Mouse (Mus musculus): Measurements from ENCODE around the gene B4galnt1.
A peak's percentile ranks its signal among the peaks of the same experiment; 100 is the strongest.

B4galnt1 gene

DNA sequence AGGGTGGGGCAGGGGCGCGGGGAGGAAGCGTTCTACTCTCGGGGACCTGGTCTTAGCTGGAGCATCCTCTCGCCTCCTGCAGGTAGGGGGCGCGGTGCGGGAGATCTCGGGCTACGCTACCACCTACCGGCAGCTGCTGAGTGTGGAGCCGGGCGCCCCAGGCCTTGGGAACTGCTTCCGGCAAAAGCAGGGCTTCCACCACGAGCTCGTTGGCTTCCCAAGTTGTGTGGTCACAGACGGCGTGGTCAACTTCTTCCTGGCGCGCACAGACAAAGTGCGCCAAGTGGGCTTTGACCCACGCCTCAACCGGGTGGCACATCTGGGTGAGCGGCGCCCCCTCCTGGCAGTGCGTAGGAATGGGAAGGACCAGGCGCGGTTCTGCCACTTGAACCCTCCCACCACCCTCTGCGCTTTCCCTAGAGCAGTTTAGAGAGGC, 5.8 kb downstream of the B4galnt1 start:
- peak; percentile 65 to 69 for DNase-seq (ENCODE audit: low spot score in 2 of 2)

- no peak for DNase-seq (ENCODE audit: low spot score in 2 of 2)
Observed at GRCm38 (mm10) chr10:127171631-127172200, 6.7 kb downstream of the B4galnt1 start.

DNA sequence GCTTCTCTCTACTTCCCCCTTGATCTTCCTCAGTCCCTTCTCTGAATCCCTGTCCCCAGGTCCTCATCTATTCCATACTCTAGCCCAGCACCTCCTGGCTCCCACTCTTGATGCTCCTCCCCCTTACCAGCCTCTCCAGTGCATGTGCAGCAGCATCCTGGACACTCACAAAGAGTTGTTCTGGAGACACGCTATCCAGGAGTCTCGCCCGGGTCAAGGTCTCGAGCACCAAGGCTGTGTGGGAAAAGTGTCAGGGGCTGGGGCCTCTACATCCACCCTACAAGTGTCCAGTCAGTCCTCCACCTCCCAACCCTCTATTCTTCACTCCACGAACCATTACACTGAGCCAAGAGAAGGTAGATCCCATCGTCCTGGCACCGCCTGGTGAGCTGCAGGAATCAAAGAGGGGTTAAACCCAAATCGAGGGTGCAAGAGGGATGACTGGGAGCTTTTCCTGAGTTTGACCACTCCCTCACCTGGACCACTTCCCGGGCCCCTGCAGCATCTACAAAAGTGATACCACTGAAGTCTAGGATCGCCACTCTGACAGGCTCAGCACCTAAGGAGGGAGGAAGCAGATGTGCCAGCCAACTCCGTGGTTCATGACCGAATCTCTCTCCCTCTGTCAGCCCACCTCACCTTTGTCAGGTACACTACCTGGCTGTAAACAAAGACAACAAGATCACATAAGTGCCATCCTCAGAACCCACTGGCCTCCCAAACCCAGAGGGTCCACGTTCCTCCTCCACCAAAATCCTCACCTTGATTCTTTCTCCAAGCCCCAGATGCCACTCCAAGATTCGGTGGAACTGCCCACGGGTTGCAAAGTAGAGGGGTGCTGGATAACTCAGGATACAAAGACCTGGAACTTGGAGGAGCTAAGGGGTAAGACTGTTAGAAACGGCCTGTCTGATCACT, 8.4 kb downstream of the B4galnt1 start:
- DNase-seq (ENCODE audit: low spot score in 2 of 2), result no peak

- DNase-seq (ENCODE audit: low spot score in 2 of 2), result no peak
Observed at GRCm38 (mm10) chr10:127174170-127174569, 9.1 kb downstream of the B4galnt1 start.

DNA sequence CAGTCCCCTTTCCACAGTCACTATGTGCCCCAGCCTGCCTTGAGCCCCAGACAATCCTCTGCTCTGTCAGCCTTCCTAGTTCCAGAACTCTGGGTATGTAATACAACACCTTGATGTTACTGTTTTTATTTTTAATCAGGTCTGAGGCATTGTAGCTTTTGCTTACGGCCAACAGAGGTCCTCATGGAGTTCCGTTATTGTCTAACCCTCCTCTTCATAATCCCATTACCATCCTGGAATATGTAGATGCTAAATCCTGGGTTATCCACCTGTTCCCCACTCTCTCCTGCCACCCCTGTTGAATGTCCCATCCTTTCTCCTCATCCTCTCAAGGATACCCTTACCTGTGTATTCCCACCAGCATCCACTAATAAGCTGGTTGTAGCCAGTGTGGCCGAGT, 11.2 kb downstream of the B4galnt1 start:
- no peak for DNase-seq (ENCODE audit: low spot score in 2 of 2)

DNA sequence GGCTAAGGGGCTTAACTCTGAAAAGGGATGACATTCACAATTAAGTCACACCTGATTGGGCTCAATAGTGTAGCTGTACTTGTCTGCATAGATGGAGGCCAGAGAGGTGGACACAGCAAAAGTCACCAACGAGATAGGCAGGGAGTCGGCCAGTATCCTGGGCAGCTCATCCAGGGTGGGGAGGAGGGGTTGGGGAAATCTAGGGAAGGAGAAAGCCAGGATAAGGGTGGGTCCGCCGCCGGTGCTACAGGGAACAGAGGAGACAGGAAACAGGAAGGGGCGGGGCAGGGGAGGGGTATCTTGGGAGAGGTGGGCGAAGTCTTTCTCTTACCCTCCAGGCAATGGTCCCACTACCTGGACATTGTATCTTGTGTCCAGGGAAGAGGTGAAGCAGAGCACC, 11.7 kb downstream of the B4galnt1 start:
- DNase-seq (ENCODE audit: low spot score in 2 of 2), result no peak

GRCm38 (mm10) chr10:127177235-127177634, 12.2 kb downstream of the B4galnt1 start:
- no peak for DNase-seq (ENCODE audit: low spot score in 2 of 2)

DNA sequence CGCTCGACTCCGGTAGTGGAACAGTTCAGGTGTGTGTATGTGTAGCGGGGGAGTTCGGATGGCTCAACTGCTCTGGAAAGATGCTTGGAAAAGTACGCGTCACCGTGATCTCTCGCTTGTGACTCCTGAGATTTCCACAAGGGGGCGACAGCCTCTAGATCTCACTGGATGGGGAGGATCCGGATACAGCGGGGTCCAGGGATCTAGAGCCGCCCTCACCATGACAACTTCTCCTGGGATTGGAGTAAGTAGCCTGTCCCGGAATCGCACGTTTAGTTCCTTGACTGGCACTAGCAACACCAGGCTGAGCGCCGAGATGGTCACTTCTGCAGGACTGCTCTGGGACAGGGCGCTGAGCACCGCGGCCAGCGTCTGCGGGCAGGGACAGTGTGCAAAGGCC, 12.7 kb downstream of the B4galnt1 start:
- peak; percentile 85 to 87 for DNase-seq (ENCODE audit: low spot score in 2 of 2)

- no peak for DNase-seq (ENCODE audit: low spot score in 2 of 2)
Observed at GRCm38 (mm10) chr10:127178286-127179027, 13.4 kb downstream of the B4galnt1 start.

- DNase-seq (ENCODE audit: low spot score in 2 of 2), result peak in 1 of 2 experiments; percentile 59
Observed at GRCm38 (mm10) chr10:127179871-127180694, 15.1 kb downstream of the B4galnt1 start, which contains the start of gene Slc26a10. Slc26a10 (minus strand) TSS chr10:127180645.

- DNase-seq (ENCODE audit: low spot score in 2 of 2), result no peak
Observed at GRCm38 (mm10) chr10:127180695-127181047, 15.6 kb downstream of the B4galnt1 start.

GRCm38 (mm10) chr10:127181566-127181965, 16.5 kb downstream of the B4galnt1 start:
- DNase-seq (ENCODE audit: low spot score in 2 of 2), result no peak

DNA sequence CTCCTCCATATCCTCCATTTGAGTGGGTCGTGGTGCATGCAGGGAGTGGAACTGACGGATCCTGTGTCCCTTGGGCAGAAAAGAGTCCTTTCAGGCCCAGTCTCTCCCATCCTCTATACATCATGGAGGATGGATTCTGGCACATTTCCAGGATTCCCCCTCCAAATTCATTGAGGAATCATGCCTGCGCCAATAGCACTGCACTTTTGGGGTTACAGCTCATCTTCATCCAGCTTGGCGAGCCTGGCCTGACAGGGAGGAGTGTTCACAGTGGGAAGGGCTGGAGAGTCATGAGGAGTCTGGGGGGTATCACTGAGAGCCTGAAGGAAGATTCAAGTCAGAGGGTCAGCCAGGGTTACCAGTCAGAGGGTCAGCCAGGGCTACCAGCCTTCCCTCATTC, 17.6 kb downstream of the B4galnt1 start:
- no peak for DNase-seq (ENCODE audit: low spot score in 2 of 2)

DNA sequence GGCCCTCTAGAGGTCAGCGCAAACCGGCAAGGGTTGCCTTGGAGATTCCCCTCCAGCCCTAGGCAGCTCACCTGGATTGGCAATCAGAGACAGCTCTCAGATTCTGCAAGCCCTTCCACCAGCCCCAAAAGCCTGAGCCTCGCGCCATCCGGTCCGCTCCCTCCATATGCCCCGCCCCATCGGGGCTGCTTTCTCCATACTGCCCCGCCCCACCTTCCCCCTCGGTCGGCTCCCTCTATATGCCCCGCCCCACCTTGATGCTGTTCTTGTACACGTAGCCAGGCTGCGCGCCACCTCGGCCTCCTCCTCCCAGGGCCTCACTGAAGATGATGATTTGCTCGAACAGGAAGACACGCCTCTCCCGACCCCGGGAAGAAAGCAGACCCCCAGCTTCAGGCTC, 18.7 kb downstream of the B4galnt1 start:
- DNase-seq (ENCODE audit: low spot score in 2 of 2), result no peak

DNA sequence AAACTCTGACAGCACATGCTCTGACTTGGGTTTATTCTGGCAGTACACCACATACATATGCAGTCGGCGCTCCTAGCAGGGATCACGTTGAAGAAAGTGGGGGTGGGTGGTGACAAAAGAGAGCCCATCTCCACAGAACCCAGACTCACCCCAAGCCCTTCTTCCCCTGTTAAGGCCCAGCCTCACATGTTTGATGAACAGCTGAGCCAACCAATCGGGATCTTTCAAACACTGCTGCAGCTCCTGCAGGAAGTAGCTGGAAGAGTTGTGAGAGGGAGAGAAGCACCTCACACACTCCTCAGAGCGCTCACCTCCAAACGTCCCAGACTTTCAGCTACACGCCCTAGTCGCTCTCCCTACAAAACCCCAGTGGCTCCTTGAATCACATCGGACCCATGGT, 20.1 kb downstream of the B4galnt1 start:
- DNase-seq (ENCODE audit: low spot score in 2 of 2), result no peak

DNA sequence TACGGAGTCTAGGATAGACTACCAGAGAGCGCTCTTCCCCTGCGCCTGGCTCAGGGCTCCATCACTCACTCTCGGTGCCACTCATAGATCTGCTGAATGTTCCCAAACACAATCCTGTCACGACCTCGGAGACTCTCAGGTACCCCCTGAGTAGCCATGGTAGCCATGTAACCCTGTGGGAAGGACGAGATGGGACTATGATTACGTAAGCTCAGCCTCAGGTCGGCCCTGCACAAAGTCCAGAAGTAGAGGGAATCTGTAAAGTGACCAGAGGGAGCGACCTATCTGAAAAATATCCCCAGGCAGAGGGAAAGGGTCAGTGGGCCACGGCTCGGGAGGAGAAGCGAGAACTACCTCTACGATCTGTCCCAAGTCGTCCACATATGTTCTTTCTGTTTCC, 20.5 kb downstream of the B4galnt1 start:
- no peak for DNase-seq (ENCODE audit: low spot score in 2 of 2)

- no peak for DNase-seq (ENCODE audit: low spot score in 2 of 2)
Observed at GRCm38 (mm10) chr10:127186451-127186850, 21.4 kb downstream of the B4galnt1 start.

GRCm38 (mm10) chr10:127187371-127188078, 22.5 kb downstream of the B4galnt1 start:
- peak; percentile 79 for DNase-seq (ENCODE audit: low spot score in 2 of 2)

GRCm38 (mm10) chr10:127188079-127188453, 23.0 kb downstream of the B4galnt1 start:
- no peak for DNase-seq (ENCODE audit: low spot score in 2 of 2)

- DNase-seq (ENCODE audit: low spot score in 2 of 2), result no peak
Observed at GRCm38 (mm10) chr10:127188465-127189115, 23.6 kb downstream of the B4galnt1 start.

Data from right cerebral cortex, adult 2 months (tissue).